Mouse (Mus musculus) hindbrain, embryonic 11.5 days (tissue): ENCODE results near the gene Kcng4. TPM values are rescaled to one million over a fixed set of nuclear protein-coding genes. Genes with fewer than 3 reads are reported as not detected.

ENCODE experiments used
- ATAC-seq: fragments of 200-750 bp; cut with Nextera tagmentation; 2 replicates; pipeline ENCODE4 v1.8.0; 2017; ENCODE audit warnings: mild to moderate bottlenecking, moderate TSS enrichment, moderate library complexity; ENCODE audit not compliant: low FRiP score
- DNase-seq: peaks from one replicate; pipeline ENCODE4 v3.0.0-alpha.2; 2015; ENCODE audit warnings: low spot score
- H3K27ac ChIP-seq: fragments of 300-500 bp; sonication (generic); 2 replicates; pipeline ENCODE4 v1.5.1; 2014; ENCODE audit warnings: mild to moderate bottlenecking, low read depth, low read length
- H3K27me3 ChIP-seq: fragments of 300-500 bp; sonication (generic); 2 replicates; pipeline ENCODE4 v1.6.1; 2014; ENCODE audit warnings: mild to moderate bottlenecking, low read length, moderate library complexity, mixed read lengths; ENCODE audit not compliant: control insufficient read depth, insufficient read depth
- H3K36me3 ChIP-seq: fragments of 300-500 bp; sonication (generic); 2 replicates; pipeline ENCODE4 v1.6.1; 2014; ENCODE audit warnings: mild to moderate bottlenecking, low read length, moderate library complexity, mixed read lengths; ENCODE audit not compliant: control insufficient read depth, insufficient read depth
- H3K4me1 ChIP-seq: fragments of 300-500 bp; sonication (generic); replicated peaks from 2 replicates; pipeline ENCODE4 v1.6.1; 2014; ENCODE audit warnings: low read length, mixed read lengths; ENCODE audit not compliant: control insufficient read depth, insufficient read depth
- H3K4me2 ChIP-seq: fragments of 300-500 bp; sonication (generic); replicated peaks from 2 replicates; pipeline ENCODE4 v1.6.1; 2014; ENCODE audit warnings: mild to moderate bottlenecking, low read depth, low read length
- H3K4me3 ChIP-seq: fragments of 300-500 bp; sonication (generic); 2 replicates; pipeline ENCODE4 v1.5.1; 2014; ENCODE audit warnings: low read depth, low read length
- H3K9ac ChIP-seq: fragments of 300-500 bp; sonication (generic); 2 replicates; pipeline ENCODE4 v1.6.1; 2014; ENCODE audit warnings: low read depth, low read length
- H3K9me3 ChIP-seq: fragments of 300-500 bp; sonication (generic); 2 replicates; pipeline ENCODE4 v1.6.1; 2016; ENCODE audit warnings: low read length; ENCODE audit not compliant: control insufficient read depth
- WGBS: fragments of 180-500 bp; shearing (Covaris S2); extraction: QIAGEN DNeasy Blood & Tissue Kit; methylation state at CpG from one replicate; pipeline ENCODE4 v1.1.7; 2014; 5-methylcytosine and 5-hydroxymethylcytosine counted together
- polyA plus RNA-seq: library from polyadenylated mRNA; unstranded; fragments of >200 nt; fragmentation: Nextera tagmentation; extraction: Ambion mirVana; gene quantifications from 2 replicates; pipeline ENCODE4 v1.2.1, GENCODE M21; 2014

The Kcng4 gene
- polyA plus RNA-seq, 1 experiment from 2014 or later: not detected

DNA sequence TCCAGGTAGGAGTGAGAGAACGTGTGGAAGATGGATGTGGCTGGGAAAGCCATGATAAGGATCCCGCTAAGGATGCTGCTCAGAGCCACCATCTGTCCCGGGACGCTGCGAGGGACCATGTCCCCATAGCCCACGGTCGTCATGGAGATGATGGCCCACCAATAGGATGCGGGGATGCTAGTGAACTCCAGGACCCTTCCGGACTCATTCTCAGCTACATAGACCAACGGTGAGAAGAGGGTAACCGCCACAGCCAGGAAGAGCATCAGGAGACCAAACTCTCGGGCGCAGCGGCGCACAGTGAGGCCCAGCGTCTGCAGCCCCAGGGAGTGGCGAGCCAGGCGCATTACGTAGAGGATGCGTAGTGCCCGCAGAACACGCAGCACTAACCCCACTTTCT, 9.7 kb downstream of the Kcng4 start:
- peaks cover 6% of the 10 kb centered on the region; the same call in 1 of the 2 replicates for H3K4me1 ChIP-seq
- no peak overlapping the region for H3K4me3 ChIP-seq
- DNase-seq (no peak), ATAC-seq (no peak)
- no peak overlapping the region for H3K4me2 ChIP-seq
- H3K27ac ChIP-seq: no peak overlapping the region
- no peak overlapping the region for H3K9ac ChIP-seq
- H3K36me3 ChIP-seq: no peaks in the 10 kb centered on the region
- WGBS: 80% methylated on average over 22 of the region's 22 CpGs
- H3K27me3 ChIP-seq: no peaks in the 10 kb centered on the region
- no peaks in the 10 kb centered on the region for H3K9me3 ChIP-seq

DNA sequence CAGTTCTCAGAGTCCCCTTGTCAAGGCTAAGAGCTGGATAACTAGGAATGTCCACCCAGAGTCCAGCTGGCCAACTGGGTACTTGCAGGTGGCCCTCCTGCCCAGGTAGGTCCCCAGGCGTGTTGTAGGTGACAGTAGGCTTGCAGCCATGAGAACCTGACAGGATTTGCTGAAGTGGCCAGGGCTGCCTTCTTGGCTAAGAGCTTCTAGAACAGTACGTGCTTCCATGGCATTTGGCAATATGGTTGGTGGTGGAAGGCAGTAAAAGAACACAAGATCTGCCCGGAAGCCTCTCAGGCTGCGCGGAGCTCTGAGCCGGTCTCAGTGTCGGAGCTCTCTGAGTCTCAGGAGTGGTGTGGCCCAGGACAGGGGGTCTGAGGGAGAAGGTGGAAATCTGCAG, 10.6 kb downstream of the Kcng4 start:
- H3K27me3 ChIP-seq: no peaks in the 10 kb centered on the region
- WGBS: 89% methylated on average over 7 of the region's 7 CpGs
- peaks cover 4% of the 10 kb centered on the region; the same call in 1 of the 2 replicates for H3K4me1 ChIP-seq
- ATAC-seq (no peak), DNase-seq (no peak)
- H3K27ac ChIP-seq: no peak overlapping the region
- no peak overlapping the region for H3K9ac ChIP-seq
- H3K4me2 ChIP-seq: no peak overlapping the region
- H3K4me3 ChIP-seq: no peak overlapping the region
- no peaks in the 10 kb centered on the region for H3K36me3 ChIP-seq
- H3K9me3 ChIP-seq: no peaks in the 10 kb centered on the region

DNA sequence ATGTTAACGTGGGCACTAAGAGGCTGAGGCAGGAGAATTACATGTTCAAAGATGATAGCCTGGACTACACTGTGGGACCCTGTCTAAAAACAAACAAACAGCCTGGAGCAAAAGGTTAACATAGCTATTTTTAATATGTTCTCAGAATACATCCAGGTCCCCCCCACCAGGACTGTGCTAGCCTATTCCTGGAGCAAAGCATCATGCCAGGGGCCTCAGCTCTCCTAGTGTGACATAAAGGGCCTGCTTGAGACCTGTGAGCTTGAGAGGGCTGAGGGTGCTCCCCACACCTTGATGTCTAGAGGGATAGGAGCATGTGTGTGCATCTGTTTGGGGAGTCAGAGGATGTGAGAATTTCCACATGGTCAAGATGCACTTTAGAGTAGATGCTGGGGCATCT, 11.7 kb downstream of the Kcng4 start:
- H3K36me3 ChIP-seq: no peaks in the 10 kb centered on the region
- H3K27me3 ChIP-seq: no peaks in the 10 kb centered on the region
- peaks cover 4% of the 10 kb centered on the region; the same call in 1 of the 2 replicates for H3K4me1 ChIP-seq
- no peak overlapping the region for H3K27ac ChIP-seq
- H3K9ac ChIP-seq: no peak overlapping the region
- H3K4me2 ChIP-seq: no peak overlapping the region
- no peak overlapping the region for H3K4me3 ChIP-seq
- DNase-seq (no peak), ATAC-seq (no peak)
- 89% methylated on average over 1 of the region's 1 CpGs for WGBS
- no peaks in the 10 kb centered on the region for H3K9me3 ChIP-seq

DNA sequence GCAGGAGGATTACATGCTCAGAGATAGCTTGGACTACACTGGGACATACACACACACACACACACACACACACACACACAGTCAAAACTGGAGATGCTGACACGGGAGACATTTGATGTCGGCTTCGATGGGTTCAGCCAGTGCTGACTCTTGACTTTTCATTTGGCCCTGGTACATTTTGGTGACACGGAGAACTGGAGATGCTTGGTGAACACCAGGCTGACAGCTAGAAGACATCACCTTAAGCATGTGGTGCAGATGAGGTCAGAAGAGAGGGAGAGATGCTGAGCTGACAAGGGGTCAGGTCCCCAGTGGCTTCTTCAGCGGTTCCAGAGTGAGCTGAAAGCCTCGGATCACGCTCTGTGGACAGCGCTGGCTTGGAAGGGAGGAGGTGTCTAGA, 12.4 kb downstream of the Kcng4 start:
- H3K27me3 ChIP-seq: no peaks in the 10 kb centered on the region
- no peak overlapping the region for H3K4me3 ChIP-seq
- no peaks in the 10 kb centered on the region for H3K9me3 ChIP-seq
- WGBS: 86% methylated on average over 8 of the region's 8 CpGs
- H3K4me2 ChIP-seq: no peak overlapping the region
- H3K9ac ChIP-seq: no peak overlapping the region
- DNase-seq: no peak
- no peak overlapping the region for H3K27ac ChIP-seq
- H3K4me1 ChIP-seq: peaks cover 3% of the 10 kb centered on the region; the same call in 1 of the 2 replicates
- ATAC-seq: no peak
- H3K36me3 ChIP-seq: no peaks in the 10 kb centered on the region

DNA sequence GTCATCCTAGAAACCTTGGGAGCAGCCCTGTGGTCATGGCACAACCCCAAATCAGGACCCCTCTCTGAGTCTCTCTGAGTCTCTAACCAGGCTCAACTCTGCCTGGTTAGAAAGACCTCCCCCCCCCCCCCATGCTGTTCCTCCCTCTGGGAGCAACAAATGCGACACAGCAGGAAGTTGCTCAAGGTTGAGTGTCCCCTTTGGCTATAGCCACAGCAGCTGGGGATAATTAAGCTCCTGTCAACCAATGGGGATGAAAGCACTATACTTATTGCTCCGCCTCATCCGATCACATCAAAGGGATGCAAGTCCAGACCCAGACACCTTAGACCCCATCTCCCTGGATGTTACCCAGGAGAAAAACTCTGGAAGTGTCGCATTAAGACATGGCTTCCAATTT, 12.9 kb downstream of the Kcng4 start:
- no peak overlapping the region for H3K4me3 ChIP-seq
- no peak overlapping the region for H3K27ac ChIP-seq
- H3K9me3 ChIP-seq: no peaks in the 10 kb centered on the region
- H3K27me3 ChIP-seq: no peaks in the 10 kb centered on the region
- WGBS: 56% methylated on average over 4 of the region's 4 CpGs
- no peaks in the 10 kb centered on the region for H3K36me3 ChIP-seq
- no peak overlapping the region for H3K4me2 ChIP-seq
- no peak for DNase-seq
- no peak overlapping the region for H3K9ac ChIP-seq
- no peak for ATAC-seq
- no peaks in the 10 kb centered on the region; the same call in 1 of the 2 replicates for H3K4me1 ChIP-seq

DNA sequence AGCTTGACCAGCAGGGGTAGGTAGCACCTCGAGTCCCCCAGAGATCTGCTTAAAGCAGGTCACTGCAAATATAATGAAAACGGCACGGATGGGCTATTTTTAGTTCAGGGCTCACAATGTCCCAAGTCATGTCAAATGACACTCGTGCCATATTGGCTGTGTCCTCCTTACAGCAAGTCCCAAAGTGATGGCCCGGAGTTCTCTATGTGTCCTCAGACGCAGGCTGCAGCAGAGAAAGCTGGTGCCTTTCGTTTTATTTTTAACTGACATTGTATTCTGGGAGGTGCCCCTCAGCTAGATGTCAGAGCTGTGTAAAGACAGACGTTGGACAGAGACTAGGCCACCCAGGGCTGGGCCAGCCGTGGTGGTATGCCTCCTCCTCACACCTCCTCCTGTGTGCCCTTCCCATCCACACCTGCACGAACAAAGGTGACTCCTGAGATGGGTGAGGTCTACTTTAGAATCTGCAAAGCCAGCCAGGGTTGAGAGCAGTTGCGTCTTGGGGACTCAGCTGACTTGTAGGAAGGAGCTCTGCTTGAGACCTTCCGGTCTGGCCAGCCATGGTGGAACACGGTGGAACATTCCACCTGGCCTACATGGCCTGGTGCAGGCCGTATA, 14.5 kb downstream of the Kcng4 start:
- no peaks in the 10 kb centered on the region for H3K4me1 ChIP-seq
- no peaks in the 10 kb centered on the region for H3K36me3 ChIP-seq
- 89% methylated on average over 14 of the region's 14 CpGs for WGBS
- no peak overlapping the region for H3K4me3 ChIP-seq
- H3K27ac ChIP-seq: no peak overlapping the region
- H3K9ac ChIP-seq: no peak overlapping the region
- DNase-seq (no peak), ATAC-seq (no peak)
- no peak overlapping the region for H3K4me2 ChIP-seq
- H3K27me3 ChIP-seq: no peaks in the 10 kb centered on the region
- H3K9me3 ChIP-seq: no peaks in the 10 kb centered on the region

DNA sequence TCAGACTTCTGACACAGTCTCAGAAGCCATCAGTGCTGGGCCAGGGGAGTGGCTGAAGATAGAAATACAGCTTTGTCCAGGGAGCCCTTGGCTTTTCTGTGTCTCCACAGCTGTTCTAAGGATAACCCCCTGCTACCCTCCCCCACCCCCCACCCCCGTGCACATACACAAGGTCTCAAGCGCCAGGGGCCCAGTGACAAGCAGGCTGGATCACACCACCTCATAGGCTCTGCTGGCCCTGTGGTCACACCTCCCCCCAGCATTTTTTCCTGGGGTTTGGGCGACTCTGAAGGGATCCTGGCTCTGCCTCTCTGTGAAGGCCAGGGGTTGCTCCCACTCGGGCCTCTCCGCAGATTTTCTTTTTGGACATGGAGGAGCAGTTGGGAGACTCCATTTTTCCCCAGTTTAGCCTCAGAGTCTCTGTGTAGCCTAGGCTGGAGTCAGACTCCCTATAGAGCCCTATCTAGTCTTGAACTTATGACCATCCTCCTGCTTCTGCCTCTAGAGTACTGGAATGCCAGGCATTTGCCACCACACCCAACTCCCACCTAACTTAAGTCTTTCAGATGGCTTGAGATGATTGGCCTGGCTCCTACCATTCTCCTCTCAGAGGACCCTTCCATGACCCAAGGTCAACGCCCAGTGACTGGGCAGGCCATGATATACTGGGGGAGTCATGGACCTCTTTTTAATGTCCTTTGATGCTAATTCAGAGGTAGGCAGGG, 15.2 kb downstream of the Kcng4 start:
- WGBS: 64% methylated on average over 6 of the region's 6 CpGs
- Histone ChIP-seq H3K4me3 (no peak overlapping the region), H3K9me3 (no peaks in the 10 kb centered on the region), H3K4me1 (no peaks in the 10 kb centered on the region), H3K27me3 (no peaks in the 10 kb centered on the region), H3K9ac (no peak overlapping the region), H3K27ac (no peak overlapping the region), H3K36me3 (no peaks in the 10 kb centered on the region), H3K4me2 (no peak overlapping the region)
- ATAC-seq (no peak), DNase-seq (no peak)

DNA sequence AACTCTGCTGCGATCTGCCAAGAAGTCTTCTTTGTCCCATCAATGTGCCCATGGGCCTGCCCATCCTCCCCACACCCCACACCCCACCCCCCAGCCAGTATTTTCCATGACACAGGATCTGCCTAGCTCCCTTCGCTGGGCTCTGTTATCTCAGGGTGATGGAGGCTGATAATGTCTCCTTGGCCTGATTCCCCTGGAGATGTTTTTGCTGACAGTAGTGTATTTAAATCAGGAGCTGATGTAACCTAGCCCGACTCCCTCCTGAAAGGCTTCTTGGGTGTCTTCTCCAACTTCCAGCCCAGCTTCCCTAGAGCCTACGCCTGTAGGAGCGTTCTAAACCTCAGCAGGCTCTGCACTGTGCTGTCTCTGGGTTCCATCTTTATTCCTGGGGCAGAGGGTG, 16.6 kb downstream of the Kcng4 start:
- no peak for ATAC-seq
- 74% methylated on average over 5 of the region's 5 CpGs for WGBS
- H3K4me3 ChIP-seq: no peak overlapping the region
- no peak overlapping the region for H3K4me2 ChIP-seq
- no peaks in the 10 kb centered on the region for H3K9me3 ChIP-seq
- H3K27me3 ChIP-seq: no peaks in the 10 kb centered on the region; the same call in 1 of the 2 replicates
- no peak overlapping the region for H3K9ac ChIP-seq
- H3K4me1 ChIP-seq: no peaks in the 10 kb centered on the region
- H3K27ac ChIP-seq: no peak overlapping the region
- no peak for DNase-seq
- H3K36me3 ChIP-seq: no peaks in the 10 kb centered on the region

DNA sequence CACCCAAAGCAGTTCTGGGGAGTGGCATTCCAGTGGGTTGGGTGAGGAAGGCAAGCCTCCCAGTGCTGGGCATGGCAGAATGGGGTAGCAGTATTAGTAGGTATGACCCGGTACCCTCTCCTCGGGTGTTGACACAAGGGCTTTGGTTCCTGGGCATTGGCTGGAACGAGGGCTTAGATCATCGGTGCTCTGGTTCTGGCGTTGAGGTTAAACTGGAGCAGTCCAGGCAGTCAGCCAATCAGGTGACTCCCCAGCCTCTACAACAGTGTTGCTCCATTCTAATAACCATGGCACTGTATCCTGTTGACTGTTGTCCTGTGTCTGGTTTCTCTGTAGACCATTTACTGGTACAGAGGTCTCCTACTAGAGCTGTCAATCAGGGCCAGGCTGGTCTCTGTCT, 17.9 kb downstream of the Kcng4 start:
- Histone ChIP-seq H3K9ac (no peak overlapping the region), H3K36me3 (no peaks in the 10 kb centered on the region), H3K27me3 (no peaks in the 10 kb centered on the region; the same call in 1 of the 2 replicates), H3K4me1 (no peaks in the 10 kb centered on the region), H3K4me3 (no peak overlapping the region), H3K27ac (no peak overlapping the region), H3K4me2 (no peak overlapping the region), H3K9me3 (no peaks in the 10 kb centered on the region)
- 89% methylated on average over 5 of the region's 5 CpGs for WGBS
- no peak for DNase-seq
- ATAC-seq: no peak
